Mouse (Mus musculus) hindbrain, embryonic 12.5 days (tissue): ENCODE results near the gene Clip2. TPM values are rescaled to one million over a fixed set of nuclear protein-coding genes. Genes with fewer than 3 reads are reported as not detected.

Experiments used
- ATAC-seq: fragments of 200-750 bp; cut with Nextera tagmentation; 2 replicates; pipeline ENCODE4 v1.8.0; 2017; ENCODE audit warnings: moderate TSS enrichment; ENCODE audit not compliant: low FRiP score
- H3K27ac ChIP-seq: fragments of 300-500 bp; sonication (generic); 2 replicates; pipeline ENCODE4 v1.5.1; 2016; ENCODE audit warnings: mild to moderate bottlenecking
- H3K27me3 ChIP-seq: fragments of 300-500 bp; sonication (generic); 2 replicates; pipeline ENCODE4 v1.6.1; 2016; ENCODE audit warnings: mild to moderate bottlenecking
- H3K36me3 ChIP-seq: fragments of 300-500 bp; sonication (generic); 2 replicates; pipeline ENCODE4 v1.6.1; 2016; ENCODE audit warnings: mild to moderate bottlenecking
- H3K4me1 ChIP-seq: fragments of 300-500 bp; sonication (generic); 2 replicates; pipeline ENCODE4 v1.6.1; 2016
- H3K4me2 ChIP-seq: fragments of 300-500 bp; sonication (generic); replicated peaks from 2 replicates; pipeline ENCODE4 v1.6.1; 2016; ENCODE audit warnings: mild to moderate bottlenecking
- H3K4me3 ChIP-seq: fragments of 300-500 bp; sonication (generic); 2 replicates; pipeline ENCODE4 v1.5.1; 2016; ENCODE audit warnings: mild to moderate bottlenecking
- H3K9ac ChIP-seq: fragments of 300-500 bp; sonication (generic); 2 replicates; pipeline ENCODE4 v1.6.1; 2016; ENCODE audit warnings: mild to moderate bottlenecking, moderate library complexity
- H3K9me3 ChIP-seq: fragments of 300-500 bp; sonication (generic); replicated peaks from 2 replicates; pipeline ENCODE4 v1.6.1; 2016; ENCODE audit warnings: mild to moderate bottlenecking
- WGBS: fragments of 180-500 bp; shearing (Covaris S2); methylation state at CpG from one replicate; pipeline ENCODE4 v1.1.7; 2016; 5-methylcytosine and 5-hydroxymethylcytosine counted together
- polyA plus RNA-seq: library from polyadenylated mRNA; unstranded; fragments of >200 nt; fragmentation: Nextera tagmentation; extraction: Ambion mirVana; gene quantifications from 2 replicates; pipeline ENCODE4 v1.2.1, GENCODE M21; 2016

The Clip2 gene
- polyA plus RNA-seq, 1 experiment from 2014 or later = 12.6 TPM

DNA sequence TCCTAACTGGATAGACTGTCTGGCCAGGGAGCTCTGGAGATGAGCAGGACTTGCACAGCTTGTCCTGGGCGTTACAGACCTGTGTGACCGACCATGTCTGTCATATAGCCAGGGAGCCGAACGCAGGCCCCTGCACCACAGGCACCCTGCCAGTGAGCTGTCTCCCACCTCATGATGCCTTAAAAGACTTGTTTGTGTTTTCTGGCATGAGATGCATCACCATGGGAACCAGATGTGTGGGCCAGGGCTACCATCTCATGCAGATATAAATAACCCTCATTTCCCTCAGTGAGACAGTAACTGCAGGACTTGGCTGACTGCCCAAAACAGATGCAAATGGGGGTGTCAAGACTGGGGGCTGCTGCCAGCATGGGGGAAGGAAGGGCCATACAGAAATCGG lies 40.1 kb downstream of the Clip2 start:
- 0 out of 2 replicates have a peak overlapping the region, but pooled peaks have one; percentile 40 for H3K27ac ChIP-seq
- H3K4me3 ChIP-seq = no peak overlapping the region
- WGBS = 67% methylated on average over 5 of the region's 5 CpGs
- no peaks in the 10 kb centered on the region for H3K27me3 ChIP-seq
- no peak overlapping the region for H3K9ac ChIP-seq
- H3K36me3 ChIP-seq = peaks cover 95% of the 10 kb centered on the region
- no peak overlapping the region for H3K4me2 ChIP-seq
- ATAC-seq = peak; percentile 66
- H3K9me3 ChIP-seq = no peaks in the 10 kb centered on the region
- peaks cover 9% of the 10 kb centered on the region; the same call in 1 of the 2 replicates for H3K4me1 ChIP-seq

DNA sequence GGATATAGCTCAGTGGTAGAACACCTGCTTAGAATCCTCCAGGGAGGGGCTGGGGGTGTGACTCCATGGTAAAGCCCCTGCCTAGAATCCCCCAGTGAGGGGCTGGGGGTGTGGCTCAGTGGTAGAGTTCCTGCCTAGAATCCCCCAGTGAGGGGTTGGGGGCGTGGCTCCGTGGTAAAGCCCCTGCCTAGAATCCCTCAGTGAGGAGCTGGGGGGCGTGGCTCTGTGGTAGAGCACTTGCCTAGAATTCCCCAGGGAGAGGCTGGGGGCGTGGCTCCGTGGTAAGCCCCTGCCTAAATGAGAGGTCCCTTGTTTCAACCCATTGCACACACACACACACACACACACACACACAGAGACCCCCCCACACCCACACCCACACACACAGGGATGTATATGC lies 42.0 kb downstream of the Clip2 start:
- Histone ChIP-seq H3K36me3 (peaks cover 87% of the 10 kb centered on the region), H3K27me3 (no peaks in the 10 kb centered on the region), H3K4me1 (peaks cover 12% of the 10 kb centered on the region), H3K27ac (no peak overlapping the region), H3K4me2 (no peak overlapping the region), H3K9ac (no peak overlapping the region), H3K9me3 (no peaks in the 10 kb centered on the region), H3K4me3 (no peak overlapping the region)
- no peak for ATAC-seq
- WGBS = 87% methylated on average over 5 of the region's 5 CpGs

DNA sequence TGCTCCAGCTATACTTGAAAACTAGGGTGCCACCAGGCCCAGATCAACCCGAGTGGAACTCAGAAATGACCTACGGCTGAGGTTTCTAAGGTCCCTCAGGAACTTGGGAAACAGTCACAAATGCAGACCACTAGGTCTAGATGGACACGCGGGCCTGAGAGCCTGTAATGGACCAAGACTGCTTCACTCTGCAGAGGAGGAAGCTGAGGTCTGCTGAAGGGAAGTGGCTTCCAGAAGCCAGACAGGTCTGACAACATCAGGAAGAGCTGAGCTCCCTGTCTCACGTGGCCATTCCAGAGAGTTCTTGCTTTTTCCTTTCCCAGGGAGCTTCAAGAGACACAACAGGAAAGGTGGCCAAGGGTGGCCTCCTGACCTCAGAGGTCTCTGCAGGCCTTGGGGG lies 43.3 kb downstream of the Clip2 start:
- no peak overlapping the region for H3K27ac ChIP-seq
- no peak overlapping the region for H3K4me2 ChIP-seq
- no peak overlapping the region for H3K9ac ChIP-seq
- H3K36me3 ChIP-seq = peaks cover 81% of the 10 kb centered on the region
- H3K4me1 ChIP-seq = peaks cover 12% of the 10 kb centered on the region
- 89% methylated on average over 5 of the region's 5 CpGs for WGBS
- no peak overlapping the region for H3K4me3 ChIP-seq
- H3K9me3 ChIP-seq = no peaks in the 10 kb centered on the region
- no peaks in the 10 kb centered on the region for H3K27me3 ChIP-seq
- no peak for ATAC-seq

DNA sequence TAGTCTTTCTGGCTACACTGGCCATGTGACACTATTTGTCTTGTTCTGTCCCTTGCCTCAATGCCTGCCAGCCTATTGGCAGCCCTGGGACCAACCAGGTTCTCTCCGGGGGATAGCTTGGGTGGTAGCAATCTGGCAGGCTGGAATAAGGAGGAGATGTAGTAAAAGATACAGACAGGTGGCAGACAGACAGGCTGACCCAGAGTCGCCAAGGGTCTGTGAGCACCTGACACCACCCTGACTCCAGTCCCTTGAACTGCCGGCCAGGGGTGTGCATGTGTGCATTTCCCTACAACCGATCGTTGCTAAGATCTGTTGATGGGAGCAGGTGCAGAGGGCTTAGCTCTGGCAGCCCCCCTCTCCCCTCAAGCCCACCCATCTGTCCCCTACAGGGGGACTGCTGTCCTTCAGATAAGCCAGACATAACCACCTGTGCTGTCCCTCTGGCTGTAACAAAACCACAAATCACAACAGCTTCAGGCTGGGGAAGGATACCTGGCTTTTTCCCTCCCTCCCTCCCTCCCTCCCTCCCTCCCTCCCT lies 44.3 kb downstream of the Clip2 start:
- Histone ChIP-seq H3K36me3 (peaks cover 81% of the 10 kb centered on the region), H3K4me1 (peaks cover 12% of the 10 kb centered on the region), H3K27ac (no peak overlapping the region), H3K9ac (no peak overlapping the region), H3K4me2 (no peak overlapping the region), H3K4me3 (no peak overlapping the region), H3K9me3 (no peaks in the 10 kb centered on the region), H3K27me3 (no peaks in the 10 kb centered on the region)
- ATAC-seq = no peak
- 66% methylated on average over 5 of the region's 5 CpGs for WGBS

DNA sequence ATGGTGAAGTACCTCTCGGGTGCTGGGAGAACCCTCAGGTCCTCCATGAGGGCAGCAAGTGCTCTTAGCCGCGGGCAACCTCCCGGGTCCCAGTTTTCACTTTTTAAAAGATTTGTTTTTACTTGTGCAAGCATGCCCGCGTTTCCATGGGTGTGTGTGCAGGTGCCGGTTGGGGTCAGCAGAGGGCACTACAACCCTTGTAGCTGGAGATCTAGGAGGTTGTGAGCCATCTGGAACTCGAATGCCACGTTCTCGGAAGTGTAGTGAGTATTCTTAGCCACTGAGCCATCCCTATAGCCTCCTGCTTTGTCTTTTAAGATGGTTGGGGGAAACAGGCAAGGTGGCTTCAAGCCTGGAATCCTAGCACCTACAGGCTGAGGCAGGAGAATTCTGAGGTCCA lies 44.9 kb downstream of the Clip2 start:
- Histone ChIP-seq H3K4me3 (no peak overlapping the region), H3K4me2 (no peak overlapping the region), H3K9ac (no peak overlapping the region), H3K9me3 (no peaks in the 10 kb centered on the region), H3K27me3 (no peaks in the 10 kb centered on the region), H3K4me1 (peaks cover 11% of the 10 kb centered on the region), H3K27ac (no peak overlapping the region), H3K36me3 (peaks cover 81% of the 10 kb centered on the region)
- no peak for ATAC-seq
- WGBS = 24% methylated on average over 10 of the region's 10 CpGs

DNA sequence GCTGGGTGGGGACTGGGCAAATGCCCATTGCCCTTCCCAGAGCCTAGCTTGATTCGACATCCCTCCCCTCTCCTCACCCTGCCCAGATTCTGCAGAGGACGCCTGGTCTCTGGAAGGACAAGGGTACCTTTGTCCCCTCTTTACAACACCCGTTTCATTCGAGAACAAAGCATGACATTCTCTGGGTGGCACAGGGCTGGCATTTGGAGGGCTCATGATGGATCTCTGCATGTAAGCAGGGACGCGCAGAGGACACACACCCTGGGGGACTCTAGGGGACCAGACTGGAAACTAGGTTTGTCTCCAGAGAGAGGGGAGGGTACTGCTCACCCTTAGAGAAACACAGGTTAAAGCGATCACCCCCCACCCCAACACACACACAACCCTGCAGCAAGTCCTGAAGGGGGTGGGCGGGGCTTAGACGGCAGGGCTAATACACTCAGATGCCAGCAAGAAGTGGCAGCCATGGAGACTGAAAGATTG lies 46.4 kb downstream of the Clip2 start:
- Histone ChIP-seq H3K4me2 (no peak overlapping the region), H3K9ac (no peak overlapping the region), H3K27me3 (no peaks in the 10 kb centered on the region), H3K4me1 (peaks cover 5% of the 10 kb centered on the region; the same call in 1 of the 2 replicates), H3K36me3 (peaks cover 82% of the 10 kb centered on the region), H3K4me3 (no peak overlapping the region), H3K9me3 (no peaks in the 10 kb centered on the region), H3K27ac (0 out of 2 replicates have a peak overlapping the region, but pooled peaks have one; percentile 0)
- ATAC-seq = peak; percentile 65
- WGBS = 60% methylated on average over 9 of the region's 9 CpGs

DNA sequence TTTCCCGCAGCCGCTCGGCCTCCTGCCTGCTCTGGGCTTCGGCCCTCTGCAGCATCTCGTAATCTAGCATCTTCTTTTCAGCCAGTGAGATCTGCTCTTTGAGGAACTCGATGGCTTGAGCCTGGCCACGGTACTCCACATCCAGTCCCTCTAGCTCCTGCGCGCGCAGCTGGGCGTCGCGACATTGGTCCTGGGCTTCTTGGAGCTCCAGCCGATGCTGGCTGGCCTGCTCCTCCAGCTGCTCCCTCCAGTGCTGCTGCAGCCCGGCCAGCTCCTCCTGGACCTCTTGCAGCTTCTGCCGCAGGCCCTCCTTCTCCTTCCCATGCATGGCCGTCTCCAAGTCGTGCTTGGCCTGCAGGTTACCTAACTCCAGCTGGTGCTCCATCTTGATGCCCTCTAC lies 49.6 kb downstream of the Clip2 start:
- Histone ChIP-seq H3K36me3 (peaks cover 81% of the 10 kb centered on the region), H3K4me3 (no peak overlapping the region)
- no peak for ATAC-seq

DNA sequence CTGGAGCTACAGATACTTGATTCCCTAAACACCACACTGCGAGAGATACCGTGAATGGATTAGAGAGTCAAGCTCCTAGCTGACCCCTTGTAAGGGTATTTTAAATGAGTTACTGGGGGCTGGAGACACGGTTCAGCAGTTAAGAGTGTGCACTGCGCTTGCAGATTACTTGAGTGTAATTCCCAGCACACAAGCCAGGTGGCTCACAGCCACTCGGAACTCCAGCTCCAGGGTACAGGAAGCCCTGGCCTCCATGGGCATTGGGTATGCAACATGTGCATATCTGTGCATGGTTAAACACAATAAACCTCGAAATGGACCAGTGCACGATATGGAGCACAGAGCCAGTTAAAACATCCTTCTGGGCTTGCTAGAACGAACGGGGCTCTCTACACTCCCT lies 50.8 kb downstream of the Clip2 start:
- no peaks in the 10 kb centered on the region for H3K9me3 ChIP-seq
- H3K36me3 ChIP-seq = peaks cover 82% of the 10 kb centered on the region
- H3K4me2 ChIP-seq = no peak overlapping the region
- ATAC-seq = no peak
- no peak overlapping the region for H3K9ac ChIP-seq
- peaks cover 3% of the 10 kb centered on the region; the same call in 1 of the 2 replicates for H3K4me1 ChIP-seq
- H3K27ac ChIP-seq = no peak overlapping the region
- no peak overlapping the region for H3K4me3 ChIP-seq
- no peaks in the 10 kb centered on the region for H3K27me3 ChIP-seq
- WGBS = 90% methylated on average over 9 of the region's 9 CpGs

More for the DNA sequence above, 49.6 kb downstream of the Clip2 start:
- H3K9me3 ChIP-seq = no peaks in the 10 kb centered on the region
- H3K4me2 ChIP-seq = no peak overlapping the region
- no peak overlapping the region for H3K27ac ChIP-seq
- H3K4me1 ChIP-seq = peaks cover 3% of the 10 kb centered on the region; the same call in 1 of the 2 replicates
- H3K9ac ChIP-seq = no peak overlapping the region
- WGBS = 93% methylated on average over 18 of the region's 18 CpGs
- no peaks in the 10 kb centered on the region for H3K27me3 ChIP-seq

DNA sequence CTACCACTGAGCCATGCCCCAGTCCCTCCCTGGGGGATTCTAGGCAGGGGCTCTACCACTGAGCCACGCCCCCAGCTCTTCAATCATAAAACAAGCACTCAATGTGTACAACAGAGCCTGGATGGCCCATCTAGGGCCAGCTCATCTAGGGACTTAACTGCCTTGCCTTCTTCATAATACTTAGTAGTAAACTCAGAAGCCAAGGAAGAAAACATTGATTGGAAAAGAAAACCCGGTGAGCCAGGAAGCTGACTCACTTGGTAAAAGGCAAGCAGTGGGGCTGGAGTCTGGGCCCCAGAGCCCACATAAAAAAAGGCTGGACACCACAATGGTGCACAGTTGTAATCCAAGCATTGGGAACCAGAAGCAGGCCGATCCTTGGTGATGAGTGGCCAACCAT lies 51.6 kb downstream of the Clip2 start:
- no peaks in the 10 kb centered on the region for H3K9me3 ChIP-seq
- no peak overlapping the region for H3K4me2 ChIP-seq
- H3K27ac ChIP-seq = no peak overlapping the region
- no peak for ATAC-seq
- no peak overlapping the region for H3K4me3 ChIP-seq
- H3K27me3 ChIP-seq = no peaks in the 10 kb centered on the region
- 99% methylated on average over 3 of the region's 3 CpGs for WGBS
- peaks cover 87% of the 10 kb centered on the region for H3K36me3 ChIP-seq
- H3K4me1 ChIP-seq = no peaks in the 10 kb centered on the region; the same call in 1 of the 2 replicates
- no peak overlapping the region for H3K9ac ChIP-seq

DNA sequence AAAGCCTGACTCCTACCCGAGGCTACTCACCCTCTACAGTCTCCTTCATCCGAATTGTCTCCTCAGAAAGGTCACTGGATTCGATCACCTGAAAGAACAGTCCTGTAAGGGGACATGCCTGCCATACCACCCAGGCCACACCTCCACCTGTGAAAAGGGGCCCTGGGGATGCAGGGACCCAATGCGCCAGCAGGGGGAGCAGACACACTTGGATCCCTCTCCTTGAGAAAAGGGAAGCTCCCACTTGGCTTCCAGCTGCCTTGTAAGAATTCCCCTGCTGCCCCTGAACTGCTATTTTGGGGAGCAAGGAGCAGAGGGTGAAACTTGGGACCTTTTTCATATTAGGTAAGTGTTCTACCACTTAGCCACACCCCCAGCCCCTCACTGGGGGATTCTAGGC lies 52.2 kb downstream of the Clip2 start:
- Histone ChIP-seq H3K27ac (no peak overlapping the region), H3K4me3 (no peak overlapping the region), H3K9ac (no peak overlapping the region), H3K9me3 (no peaks in the 10 kb centered on the region), H3K4me1 (no peaks in the 10 kb centered on the region; the same call in 1 of the 2 replicates), H3K4me2 (no peak overlapping the region), H3K36me3 (peaks cover 89% of the 10 kb centered on the region), H3K27me3 (no peaks in the 10 kb centered on the region)
- no peak for ATAC-seq
- 83% methylated on average over 4 of the region's 4 CpGs for WGBS

DNA sequence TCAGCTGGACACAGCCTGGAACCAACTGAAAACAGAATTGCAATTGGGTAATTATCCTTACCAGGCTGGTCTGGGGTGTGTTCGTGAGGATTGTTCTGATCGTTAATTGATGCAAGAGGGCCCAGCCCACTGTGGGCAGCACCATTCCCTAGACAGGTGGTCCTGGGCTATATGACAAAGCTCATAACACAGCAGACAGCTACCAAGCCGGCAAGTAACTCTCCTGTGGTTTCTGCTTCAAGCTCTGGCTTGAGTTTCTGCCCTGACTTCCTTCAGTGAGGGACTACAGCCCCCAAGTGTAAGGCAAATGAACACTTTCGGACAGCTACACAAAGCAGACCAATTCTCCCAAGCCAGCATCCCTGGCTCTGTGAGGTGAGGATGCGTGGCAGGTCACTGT lies 55.2 kb downstream of the Clip2 start:
- Histone ChIP-seq H3K9me3 (no peaks in the 10 kb centered on the region), H3K27me3 (no peaks in the 10 kb centered on the region), H3K4me3 (no peak overlapping the region), H3K4me1 (no peaks in the 10 kb centered on the region), H3K27ac (no peak overlapping the region), H3K4me2 (no peak overlapping the region), H3K36me3 (peaks cover 88% of the 10 kb centered on the region), H3K9ac (no peak overlapping the region)
- no peak for ATAC-seq
- 95% methylated on average over 5 of the region's 5 CpGs for WGBS

DNA sequence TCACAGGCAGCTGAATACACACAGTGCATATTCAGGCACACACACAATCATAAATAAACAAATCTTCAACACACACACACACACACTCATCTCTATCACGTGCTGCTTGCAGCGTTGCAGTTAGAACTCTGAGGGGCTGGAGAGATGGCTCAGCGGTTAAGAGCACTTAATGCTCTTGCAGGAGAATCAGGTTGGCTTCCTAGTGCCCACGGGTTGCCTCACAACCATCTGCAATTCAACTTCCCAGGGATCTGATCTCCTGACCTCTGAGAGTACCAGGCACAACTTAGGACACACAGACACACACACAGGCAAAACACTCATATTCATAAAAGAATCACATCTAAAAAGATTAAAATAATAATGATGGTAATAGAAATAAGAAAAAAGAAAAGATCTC lies 56.4 kb downstream of the Clip2 start:
- Histone ChIP-seq H3K4me1 (no peaks in the 10 kb centered on the region), H3K4me2 (no peak overlapping the region), H3K4me3 (no peak overlapping the region), H3K9ac (no peak overlapping the region), H3K9me3 (no peaks in the 10 kb centered on the region), H3K27ac (no peak overlapping the region), H3K36me3 (peaks cover 83% of the 10 kb centered on the region), H3K27me3 (no peaks in the 10 kb centered on the region)
- WGBS = 85% methylated on average over 4 of the region's 4 CpGs
- ATAC-seq = no peak

DNA sequence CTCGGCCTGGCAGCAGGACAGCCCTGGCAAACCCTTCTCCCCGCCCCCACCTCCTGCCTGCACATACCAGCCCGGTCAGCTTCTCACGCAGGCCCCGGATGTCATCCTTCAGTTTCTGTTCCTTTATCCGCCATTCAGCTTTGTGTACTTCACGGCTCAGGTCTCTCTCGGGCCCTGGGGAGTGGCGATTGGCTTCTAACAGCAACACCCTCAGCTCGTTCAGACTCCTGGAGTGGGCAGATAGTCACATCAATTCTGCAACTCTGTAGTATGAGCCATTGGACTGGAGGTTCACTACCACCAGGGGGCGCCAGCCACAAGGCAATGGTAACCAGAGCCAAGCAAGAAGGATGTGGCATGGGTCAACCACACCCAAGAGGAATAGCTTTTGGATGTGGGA lies 58.1 kb downstream of the Clip2 start:
- Histone ChIP-seq H3K4me1 (0 out of 2 replicates have a peak, but pooled peaks cover 3% of the 10 kb centered on the region), H3K9ac (no peak overlapping the region), H3K27me3 (no peaks in the 10 kb centered on the region), H3K27ac (no peak overlapping the region), H3K4me3 (no peak overlapping the region), H3K4me2 (no peak overlapping the region), H3K9me3 (no peaks in the 10 kb centered on the region), H3K36me3 (peaks cover 86% of the 10 kb centered on the region)
- WGBS = 60% methylated on average over 11 of the region's 11 CpGs
- ATAC-seq = peak; percentile 53
